Mouse (Mus musculus) midbrain, embryonic 10.5 days (tissue): ENCODE measurements around the gene Glo1. TPM values are rescaled to one million over a fixed set of nuclear protein-coding genes. Genes with fewer than 3 reads are reported as not detected.

Experiments used
- DNase-seq: peaks from one replicate; pipeline ENCODE4 v3.0.0-alpha.2; 2017; ENCODE audit warnings: low spot score
- H3K27ac ChIP-seq: fragments of 300-500 bp; sonication (generic); replicated peaks from 2 replicates; pipeline ENCODE4 v1.5.1; 2016; ENCODE audit warnings: mild to moderate bottlenecking
- H3K27me3 ChIP-seq: fragments of 300-500 bp; sonication (generic); 2 replicates; pipeline ENCODE4 v1.6.1; 2016; ENCODE audit warnings: low read depth, mild to moderate bottlenecking; ENCODE audit not compliant: poor library complexity, severe bottlenecking
- H3K36me3 ChIP-seq: fragments of 300-500 bp; sonication (generic); 2 replicates; pipeline ENCODE4 v1.6.1; 2016; ENCODE audit warnings: mild to moderate bottlenecking, moderate library complexity
- H3K4me1 ChIP-seq: fragments of 300-500 bp; sonication (generic); 2 replicates; pipeline ENCODE4 v1.6.1; 2016
- H3K4me3 ChIP-seq: fragments of 300-500 bp; sonication (generic); 2 replicates; pipeline ENCODE4 v1.5.1; 2016; ENCODE audit warnings: mild to moderate bottlenecking, moderate library complexity
- H3K9me3 ChIP-seq: fragments of 300-500 bp; sonication (generic); replicated peaks from 2 replicates; pipeline ENCODE4 v1.6.1; 2016; ENCODE audit warnings: mild to moderate bottlenecking
- WGBS: fragments of 180-500 bp; shearing (Covaris S2); methylation state at CpG from one replicate; pipeline ENCODE4 v1.1.7; 2016; 5-methylcytosine and 5-hydroxymethylcytosine counted together
- polyA plus RNA-seq: library from polyadenylated mRNA; unstranded; fragments of >200 nt; fragmentation: Nextera tagmentation; extraction: Ambion mirVana; gene quantifications from 2 replicates; pipeline ENCODE4 v1.2.1, GENCODE M21; 2016

Gene Glo1
- polyA plus RNA-seq, 1 experiment from 2014 or later, result 252 TPM

DNA sequence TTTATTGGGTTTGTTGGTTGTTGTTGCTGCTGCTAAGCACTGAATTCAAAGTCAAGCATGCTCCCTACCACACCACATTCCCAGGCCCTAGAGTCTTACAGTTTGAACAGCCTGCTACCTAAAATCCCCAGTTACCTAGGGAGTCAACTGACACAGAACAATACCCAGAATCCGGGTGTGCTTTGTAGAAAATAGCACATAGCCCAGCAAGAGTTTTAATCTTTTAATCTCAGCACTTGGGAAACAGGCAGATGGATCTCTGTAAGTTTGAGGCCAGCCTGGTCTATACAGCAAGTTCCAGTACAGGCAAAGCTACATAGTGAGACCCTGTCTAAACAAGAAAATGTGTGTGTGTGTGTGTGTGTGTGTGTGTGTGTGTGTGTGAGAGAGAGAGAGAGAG is 15.9 kb downstream of the Glo1 start:
- H3K4me1 ChIP-seq, result peaks cover 46% of the 10 kb centered on the region
- H3K9me3 ChIP-seq, result no peaks in the 10 kb centered on the region
- DNase-seq, result no peak
- 60% methylated on average over 1 of the region's 1 CpGs for WGBS
- no peak overlapping the region for H3K27ac ChIP-seq
- H3K27me3 ChIP-seq, result no peaks in the 10 kb centered on the region
- peaks cover 13% of the 10 kb centered on the region for H3K36me3 ChIP-seq
- peak overlapping the region; percentile 76 for H3K4me3 ChIP-seq

- Histone ChIP-seq H3K4me1 (peaks cover 46% of the 10 kb centered on the region), H3K27me3 (no peaks in the 10 kb centered on the region), H3K4me3 (no peak overlapping the region), H3K27ac (no peak overlapping the region), H3K9me3 (no peaks in the 10 kb centered on the region), H3K36me3 (peaks cover 13% of the 10 kb centered on the region)
- DNase-seq, result no peak
- WGBS, result 95% methylated on average over 5 of the region's 5 CpGs
Observed at GRCm38 (mm10) chr17:30609980-30610307, 16.7 kb downstream of the Glo1 start.

DNA sequence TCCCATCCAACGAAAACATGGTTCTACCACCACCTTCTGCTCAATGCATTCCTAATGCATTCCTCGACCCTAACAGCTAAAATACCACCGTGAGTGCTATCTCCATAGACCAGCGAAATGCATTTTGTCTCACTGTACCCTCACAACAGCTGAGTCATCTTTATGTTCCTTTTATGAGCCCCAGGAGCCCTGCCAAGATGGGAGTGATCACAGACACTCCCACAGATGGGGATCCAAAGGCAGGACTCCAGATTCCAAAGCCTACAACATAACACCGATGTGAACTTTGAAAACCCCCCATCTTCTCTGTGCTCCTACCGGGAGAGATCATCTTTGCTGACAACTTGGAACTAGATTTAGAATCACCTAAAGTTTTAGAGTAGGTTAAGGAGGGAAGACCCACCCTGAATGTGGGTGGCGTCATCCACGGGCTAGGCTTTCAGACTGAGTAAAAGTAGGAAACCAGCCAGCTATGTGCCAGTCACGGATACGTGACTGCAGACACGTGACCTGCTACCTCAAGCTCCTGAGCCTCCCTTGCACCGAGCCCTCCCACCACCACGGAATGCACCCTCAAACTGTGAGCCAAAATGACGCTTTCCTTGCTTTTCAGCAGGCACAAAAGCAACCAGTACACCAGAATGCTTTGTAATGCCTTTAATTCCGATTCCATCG is 17.2 kb downstream of the Glo1 start:
- 94% methylated on average over 16 of the region's 16 CpGs for WGBS
- Histone ChIP-seq H3K4me1 (peaks cover 46% of the 10 kb centered on the region), H3K36me3 (peaks cover 13% of the 10 kb centered on the region), H3K4me3 (no peak overlapping the region), H3K27me3 (no peaks in the 10 kb centered on the region), H3K9me3 (no peaks in the 10 kb centered on the region), H3K27ac (no peak overlapping the region)
- no peak for DNase-seq

DNA sequence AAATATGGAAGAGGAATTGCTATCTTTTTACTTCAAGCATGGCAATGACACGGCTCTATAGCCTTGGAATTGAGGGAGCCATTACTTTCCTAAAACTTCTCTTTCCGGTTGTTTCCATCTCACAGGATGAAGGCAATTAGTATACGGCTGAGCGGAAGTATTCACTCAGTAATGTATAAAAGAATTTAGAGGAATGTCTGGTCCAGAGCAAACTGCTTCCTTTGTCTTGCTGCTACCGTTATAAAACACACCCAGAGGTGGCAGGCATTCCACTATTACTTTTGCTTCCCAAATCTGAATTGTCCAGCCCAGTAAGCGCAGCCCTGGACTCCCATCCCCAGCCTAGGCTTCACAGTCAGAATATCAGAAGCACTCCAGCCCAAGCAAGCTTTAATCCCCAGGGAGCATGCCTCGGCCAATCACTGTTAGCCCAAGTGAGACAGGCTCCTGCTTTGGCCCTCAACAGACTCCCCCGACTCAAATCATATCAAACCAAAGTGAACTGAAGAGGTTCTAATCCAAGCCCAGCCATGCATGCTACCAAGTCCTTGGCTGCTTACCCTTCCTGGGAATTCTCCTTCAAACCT is 18.7 kb downstream of the Glo1 start:
- no peak for DNase-seq
- Histone ChIP-seq H3K27me3 (no peaks in the 10 kb centered on the region), H3K9me3 (no peaks in the 10 kb centered on the region), H3K36me3 (peaks cover 27% of the 10 kb centered on the region), H3K27ac (0 out of 2 replicates have a peak overlapping the region, but pooled peaks have one; percentile 2), H3K4me3 (no peak overlapping the region), H3K4me1 (peaks cover 46% of the 10 kb centered on the region)
- 73% methylated on average over 8 of the region's 8 CpGs for WGBS

DNA sequence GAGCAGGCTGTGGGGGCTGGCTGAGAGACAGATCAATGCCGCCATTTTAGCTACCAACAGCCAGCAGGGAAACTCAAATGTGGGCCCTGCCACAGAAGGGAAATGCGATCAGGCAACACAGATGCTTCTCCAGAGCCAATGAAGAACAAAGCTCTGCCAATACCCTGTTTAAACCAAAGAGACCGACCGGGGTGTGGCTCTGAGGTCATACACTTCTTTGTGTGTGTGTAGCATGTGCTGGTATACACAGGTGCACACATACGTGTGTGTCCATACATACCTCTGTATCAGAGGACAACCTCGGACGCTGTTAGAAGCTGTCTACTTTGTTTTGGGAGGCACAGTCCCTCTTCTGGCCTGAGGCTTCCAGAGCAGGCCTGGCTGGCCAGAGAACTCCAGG is 19.3 kb downstream of the Glo1 start:
- Histone ChIP-seq H3K4me3 (no peak overlapping the region), H3K27ac (0 out of 2 replicates have a peak overlapping the region, but pooled peaks have one; percentile 38), H3K4me1 (peaks cover 46% of the 10 kb centered on the region), H3K9me3 (no peaks in the 10 kb centered on the region), H3K36me3 (peaks cover 34% of the 10 kb centered on the region), H3K27me3 (no peaks in the 10 kb centered on the region)
- WGBS, result 94% methylated on average over 7 of the region's 7 CpGs
- no peak for DNase-seq

DNA sequence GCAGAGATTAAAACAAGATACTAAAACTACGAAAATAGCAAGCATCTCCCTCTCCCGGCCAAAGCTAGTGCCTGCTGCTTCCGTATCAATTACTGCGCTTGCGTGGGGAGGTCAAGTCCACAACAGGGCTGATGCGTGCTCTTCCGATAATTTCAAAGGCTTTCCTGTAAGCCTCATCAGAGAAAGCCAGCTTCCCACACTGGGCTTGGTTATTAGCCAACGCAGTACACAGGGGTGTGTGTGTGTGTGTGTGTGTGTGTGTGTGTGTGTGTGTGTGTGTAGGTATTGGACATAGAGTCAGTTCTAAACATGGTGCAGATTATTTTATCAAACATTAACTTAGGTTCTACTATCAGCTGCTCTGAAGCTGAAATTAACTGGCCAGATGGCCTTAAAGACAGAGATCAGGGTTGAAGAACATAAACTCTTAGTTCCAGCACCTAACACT is 20.0 kb downstream of the Glo1 start:
- WGBS, result 93% methylated on average over 8 of the region's 8 CpGs
- Histone ChIP-seq H3K9me3 (no peaks in the 10 kb centered on the region), H3K27me3 (no peaks in the 10 kb centered on the region), H3K4me3 (no peak overlapping the region), H3K4me1 (peaks cover 40% of the 10 kb centered on the region), H3K36me3 (peaks cover 41% of the 10 kb centered on the region), H3K27ac (peak overlapping the region; percentile 38; the same call in 1 of the 2 replicates)
- DNase-seq, result no peak

DNA sequence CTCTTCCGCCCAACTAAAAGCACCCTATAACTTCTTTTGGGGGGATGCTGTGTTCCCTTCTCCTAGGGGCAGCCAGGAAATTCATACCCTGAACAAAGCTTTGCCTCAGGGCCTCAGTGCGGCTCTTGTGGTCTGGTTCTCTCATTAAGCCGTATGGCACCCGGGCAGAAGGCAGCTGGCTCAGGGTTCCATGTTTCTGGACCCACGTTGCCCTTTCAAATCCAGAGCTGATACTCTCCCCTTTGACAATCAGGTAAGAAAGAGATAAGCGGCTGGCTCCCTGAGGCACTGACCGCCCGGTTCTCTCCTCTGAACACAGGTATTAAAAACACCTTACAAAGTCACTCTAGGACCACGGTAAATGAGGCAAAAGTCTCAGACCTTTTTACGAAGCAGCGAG is 20.5 kb downstream of the Glo1 start:
- H3K36me3 ChIP-seq, result peaks cover 45% of the 10 kb centered on the region
- H3K27ac ChIP-seq, result no peak overlapping the region
- WGBS, result 95% methylated on average over 11 of the region's 11 CpGs

DNA sequence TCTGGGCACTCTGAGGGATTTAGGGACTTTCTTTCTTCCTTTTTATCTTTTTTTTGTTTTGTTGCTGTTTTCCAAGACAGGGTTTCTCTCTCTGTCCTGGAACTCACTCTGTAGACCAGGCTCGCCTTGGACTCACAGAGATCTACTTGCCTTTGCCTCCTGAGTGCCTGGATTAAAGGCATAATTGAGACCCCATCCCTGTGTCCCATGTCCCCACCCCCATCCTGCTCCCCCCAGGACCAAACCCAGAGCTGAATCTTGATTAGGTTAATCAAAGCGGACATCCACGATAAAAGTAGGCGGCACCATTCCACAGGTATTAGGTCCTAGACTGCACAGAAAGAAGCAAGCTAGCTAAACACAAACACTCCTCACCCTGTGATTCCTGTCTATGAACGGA is 21.7 kb downstream of the Glo1 start:
- Histone ChIP-seq H3K9me3 (no peaks in the 10 kb centered on the region), H3K27ac (no peak overlapping the region), H3K36me3 (peaks cover 56% of the 10 kb centered on the region), H3K4me3 (no peak overlapping the region), H3K4me1 (peaks cover 26% of the 10 kb centered on the region), H3K27me3 (no peaks in the 10 kb centered on the region)
- no peak for DNase-seq
- 94% methylated on average over 5 of the region's 5 CpGs for WGBS

More for the DNA sequence above, 20.5 kb downstream of the Glo1 start:
- Histone ChIP-seq H3K27me3 (no peaks in the 10 kb centered on the region), H3K4me3 (no peak overlapping the region), H3K4me1 (peaks cover 35% of the 10 kb centered on the region), H3K9me3 (no peaks in the 10 kb centered on the region)
- no peak for DNase-seq

GRCm38 (mm10) chr17:30604296-30604695 is 22.4 kb downstream of the Glo1 start:
- Histone ChIP-seq H3K4me3 (no peak overlapping the region), H3K9me3 (no peaks in the 10 kb centered on the region), H3K4me1 (peaks cover 26% of the 10 kb centered on the region), H3K36me3 (peaks cover 59% of the 10 kb centered on the region), H3K27ac (no peak overlapping the region), H3K27me3 (no peaks in the 10 kb centered on the region)
- WGBS, result 89% methylated on average over 6 of the region's 6 CpGs
- DNase-seq, result no peak

GRCm38 (mm10) chr17:30602175-30602574 is 24.5 kb downstream of the Glo1 start:
- WGBS, result 96% methylated on average over 14 of the region's 14 CpGs
- H3K27me3 ChIP-seq, result no peaks in the 10 kb centered on the region
- DNase-seq, result no peak
- H3K4me1 ChIP-seq, result peaks cover 5% of the 10 kb centered on the region; the same call in 1 of the 2 replicates
- H3K4me3 ChIP-seq, result no peak overlapping the region
- H3K9me3 ChIP-seq, result peaks cover 2% of the 10 kb centered on the region; the same call in 1 of the 2 replicates
- peaks cover 76% of the 10 kb centered on the region for H3K36me3 ChIP-seq
- H3K27ac ChIP-seq, result no peak overlapping the region

DNA sequence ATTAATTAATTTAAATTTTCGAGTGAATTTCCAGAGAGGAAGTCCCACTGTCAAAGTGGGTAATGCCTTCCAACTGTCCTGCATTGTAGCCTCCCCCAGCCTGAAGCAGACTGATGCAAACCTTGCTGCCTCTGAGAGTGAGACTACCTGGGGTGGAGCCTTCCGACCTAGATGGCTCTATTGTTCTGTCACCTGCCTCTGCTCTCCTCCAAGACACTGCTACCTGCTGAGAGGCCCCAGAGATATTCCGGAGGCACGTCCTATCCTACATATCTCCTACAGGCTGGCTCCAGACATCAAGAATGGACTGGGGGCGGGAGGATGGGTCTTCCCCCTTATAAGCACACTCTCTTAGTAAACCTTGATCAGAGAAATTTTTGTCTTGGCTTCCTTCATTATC is 28.4 kb downstream of the Glo1 start:
- WGBS, result 83% methylated on average over 5 of the region's 5 CpGs
- H3K36me3 ChIP-seq, result peaks cover 91% of the 10 kb centered on the region
- no peak for DNase-seq
- H3K27ac ChIP-seq, result no peak overlapping the region
- no peaks in the 10 kb centered on the region for H3K27me3 ChIP-seq
- H3K9me3 ChIP-seq, result peaks cover 6% of the 10 kb centered on the region; the same call in 1 of the 2 replicates
- H3K4me3 ChIP-seq, result no peak overlapping the region
- peaks cover 5% of the 10 kb centered on the region for H3K4me1 ChIP-seq

GRCm38 (mm10) chr17:30597786-30598185 is 28.9 kb downstream of the Glo1 start:
- peaks cover 6% of the 10 kb centered on the region; the same call in 1 of the 2 replicates for H3K9me3 ChIP-seq
- no peak overlapping the region for H3K27ac ChIP-seq
- peaks cover 5% of the 10 kb centered on the region for H3K4me1 ChIP-seq
- H3K36me3 ChIP-seq, result peaks cover 91% of the 10 kb centered on the region
- no peaks in the 10 kb centered on the region for H3K27me3 ChIP-seq
- WGBS, result 96% methylated on average over 9 of the region's 9 CpGs
- DNase-seq, result no peak
- no peak overlapping the region for H3K4me3 ChIP-seq

- peak overlapping the region; percentile 49; the same call in 1 of the 2 replicates for H3K27ac ChIP-seq
- H3K4me3 ChIP-seq, result no peak overlapping the region
- 68% methylated on average over 6 of the region's 6 CpGs for WGBS
- peaks cover 6% of the 10 kb centered on the region; the same call in 1 of the 2 replicates for H3K9me3 ChIP-seq
- H3K36me3 ChIP-seq, result peaks cover 74% of the 10 kb centered on the region
- H3K27me3 ChIP-seq, result no peaks in the 10 kb centered on the region
- no peak for DNase-seq
- peaks cover 14% of the 10 kb centered on the region for H3K4me1 ChIP-seq
Observed at GRCm38 (mm10) chr17:30594846-30595245, 31.8 kb downstream of the Glo1 start.
